Mouse (Mus musculus) MEL (cell line): Measurements from ENCODE around the gene Fbxw7. TPM values are rescaled to one million over a fixed set of nuclear protein-coding genes. Genes with fewer than 3 reads are reported as not detected.

Source experiments
- DNase-seq: peaks from one replicate; pipeline ENCODE4 v3.0.0; 2011; ENCODE audit warnings: low read depth, low spot score
- H3K27ac ChIP-seq: 2 replicates; pipeline ENCODE4 v1.5.1; 2012; ENCODE audit warnings: low read depth, mild to moderate bottlenecking, control low read depth, low read length, moderate library complexity; ENCODE audit not compliant: control insufficient read depth
- H3K27me3 ChIP-seq, 2 experiments: fragments of 150-350 bp in 1 of 2; sonication (generic) in 1 of 2; 2 replicates each; pipeline ENCODE4 v1.6.1; 2012; ENCODE audit warnings: low read length in 2 of 2, mild to moderate bottlenecking in 2 of 2, improper control_type of control experiment in 1 of 2, moderate library complexity in 1 of 2; ENCODE audit not compliant: insufficient read depth in 2 of 2, control insufficient read depth in 1 of 2
- H3K36me3 ChIP-seq, 2 experiments: 2 replicates each; pipeline ENCODE4 v1.6.1; 2012 to 2014; ENCODE audit warnings: low read length in 2 of 2, improper control_type of control experiment in 1 of 2, inconsistent platforms in 1 of 2, mild to moderate bottlenecking in 1 of 2; ENCODE audit not compliant: insufficient read depth in 2 of 2, control insufficient read depth in 1 of 2
- H3K4me1 ChIP-seq, 2 experiments: fragments of 150-350 bp in 1 of 2; sonication (generic) in 1 of 2; 2 replicates each; pipeline ENCODE4 v1.6.1; 2012; ENCODE audit warnings: low read length in 2 of 2, improper control_type of control experiment in 1 of 2, mild to moderate bottlenecking in 1 of 2; ENCODE audit not compliant: insufficient read depth in 2 of 2, control insufficient read depth in 1 of 2
- H3K4me3 ChIP-seq, 2 experiments: fragments of 150-350 bp in 1 of 2; sonication (generic) in 1 of 2; 2 replicates each; pipeline ENCODE4 v1.5.1; 2012; ENCODE audit warnings: low read depth in 2 of 2, low read length in 2 of 2, mild to moderate bottlenecking in 2 of 2, moderate library complexity in 2 of 2, control low read depth in 1 of 2, improper control_type of control experiment in 1 of 2; ENCODE audit not compliant: control insufficient read depth in 1 of 2, insufficient read depth in 1 of 2
- H3K79me2 ChIP-seq: 2 replicates; pipeline ENCODE4 v1.6.1; 2012; ENCODE audit warnings: mild to moderate bottlenecking, low read length, moderate library complexity; ENCODE audit not compliant: control insufficient read depth, poor library complexity, insufficient read depth
- H3K9ac ChIP-seq: 2 replicates; pipeline ENCODE4 v1.6.1; 2012; ENCODE audit warnings: low read depth, mild to moderate bottlenecking, control low read depth, low read length, moderate library complexity; ENCODE audit not compliant: control insufficient read depth, poor library complexity, severe bottlenecking
- H3K9me3 ChIP-seq: fragments of 150-350 bp; sonication (generic); replicated peaks from 2 replicates; pipeline ENCODE4 v1.6.1; 2012; ENCODE audit warnings: mild to moderate bottlenecking, low read length, improper control_type of control experiment, moderate library complexity; ENCODE audit not compliant: insufficient read depth
- BHLHE40 ChIP-seq: IDR thresholded peaks from 2 replicates; pipeline ENCODE4 v1.6.1; 2012; ENCODE audit warnings: low read depth, mild to moderate bottlenecking, inconsistent platforms, low read length, improper control_type of control experiment, borderline replicate concordance
- CHD2 ChIP-seq: IDR thresholded peaks from 2 replicates; pipeline ENCODE4 v1.6.1; 2011; ENCODE audit warnings: low read length, improper control_type of control experiment
- ELF1 ChIP-seq: IDR thresholded peaks from 2 replicates; pipeline ENCODE4 v1.6.1; 2014; ENCODE audit warnings: low read depth, mild to moderate bottlenecking, inconsistent platforms, low read length, improper control_type of control experiment, moderate library complexity
- ETS1 ChIP-seq: IDR thresholded peaks from 2 replicates; pipeline ENCODE4 v1.6.1; 2012; ENCODE audit warnings: low read depth, mild to moderate bottlenecking, inconsistent platforms, low read length, improper control_type of control experiment, moderate library complexity
- GABPA ChIP-seq: IDR thresholded peaks from 2 replicates; pipeline ENCODE4 v1.6.1; 2012; ENCODE audit warnings: low read depth, mild to moderate bottlenecking, inconsistent platforms, low read length, improper control_type of control experiment, moderate library complexity
- MAFK ChIP-seq: IDR thresholded peaks from 2 replicates; pipeline ENCODE4 v1.6.1; 2011; ENCODE audit warnings: low read depth, mild to moderate bottlenecking, low read length, improper control_type of control experiment, borderline replicate concordance
- MEF2A ChIP-seq: IDR thresholded peaks from 2 replicates; pipeline ENCODE4 v1.6.1; 2014; ENCODE audit warnings: low read depth, mild to moderate bottlenecking, inconsistent platforms, low read length, improper control_type of control experiment; ENCODE audit not compliant: poor library complexity, insufficient replicate concordance, severe bottlenecking; ENCODE audit errors: extremely low read depth
- POLR2A ChIP-seq, 2 experiments: IDR thresholded peaks; 2 replicates each; pipeline ENCODE4 v1.6.1; 2011 to 2012; ENCODE audit warnings: low read length in 2 of 2, mild to moderate bottlenecking in 2 of 2, control low read depth in 1 of 2, improper control_type of control experiment in 1 of 2, low read depth in 1 of 2, moderate library complexity in 1 of 2; ENCODE audit not compliant: control insufficient read depth in 1 of 2, insufficient read depth in 1 of 2, poor library complexity in 1 of 2
- POLR2AphosphoS2 ChIP-seq: IDR thresholded peaks from 2 replicates; pipeline ENCODE4 v1.6.1; 2011; ENCODE audit warnings: low read length, improper control_type of control experiment
- RAD21 ChIP-seq: IDR thresholded peaks from 2 replicates; pipeline ENCODE4 v1.6.1; 2011; ENCODE audit warnings: mild to moderate bottlenecking, low read depth, low read length, improper control_type of control experiment
- RCOR1 ChIP-seq: IDR thresholded peaks from 2 replicates; pipeline ENCODE4 v1.6.1; 2012; ENCODE audit warnings: low read depth, mild to moderate bottlenecking, inconsistent platforms, low read length, improper control_type of control experiment
- SIN3A ChIP-seq: IDR thresholded peaks from 2 replicates; pipeline ENCODE4 v1.6.1; 2012; ENCODE audit warnings: low read length, improper control_type of control experiment, inconsistent platforms
- SMC3 ChIP-seq: IDR thresholded peaks from 2 replicates; pipeline ENCODE4 v1.6.1; 2011; ENCODE audit warnings: low read depth, low read length, improper control_type of control experiment
- TAL1 ChIP-seq: IDR thresholded peaks from 2 replicates; pipeline ENCODE4 v1.6.1; 2012; ENCODE audit warnings: mild to moderate bottlenecking, inconsistent platforms, low read length, moderate library complexity, mixed read lengths
- USF1 ChIP-seq: IDR thresholded peaks from 2 replicates; pipeline ENCODE4 v1.6.1; 2014; ENCODE audit warnings: low read depth, mild to moderate bottlenecking, inconsistent platforms, low read length, improper control_type of control experiment, moderate library complexity
- USF2 ChIP-seq, 2 experiments: IDR thresholded peaks; 2 replicates each; pipeline ENCODE4 v1.6.1; 2011 to 2012; ENCODE audit warnings: improper control_type of control experiment in 2 of 2, low read length in 2 of 2, borderline replicate concordance in 1 of 2, inconsistent platforms in 1 of 2, low read depth in 1 of 2, mild to moderate bottlenecking in 1 of 2; ENCODE audit not compliant: insufficient read depth in 1 of 2
- ZC3H11A ChIP-seq: IDR thresholded peaks from 2 replicates; pipeline ENCODE4 v1.6.1; 2012; ENCODE audit warnings: low read depth, mild to moderate bottlenecking, inconsistent platforms, low read length, improper control_type of control experiment
- ZKSCAN1 ChIP-seq: IDR thresholded peaks from 2 replicates; pipeline ENCODE4 v1.6.1; 2012; ENCODE audit warnings: low read depth, mild to moderate bottlenecking, inconsistent platforms, low read length, improper control_type of control experiment, moderate library complexity
- ZNF384 ChIP-seq: IDR thresholded peaks from 2 replicates; pipeline ENCODE4 v1.6.1; 2012; ENCODE audit warnings: low read depth, mild to moderate bottlenecking, inconsistent platforms, low read length, improper control_type of control experiment
- polyA plus RNA-seq, 2 experiments: library from polyadenylated mRNA; stranded (reverse) in 1 of 2; unstranded in 1 of 2; fragments of >175 nt in 1 of 2; fragments of >200 nt in 1 of 2; gene quantifications; 2 replicates each; pipeline versions ENCODE4 v1.2.1 to v1.2.4; 2012; ENCODE audit warnings: low replicate concordance in 2 of 2, low read depth in 1 of 2; ENCODE audit not compliant: insufficient read length in 2 of 2, insufficient read depth in 1 of 2, missing spikeins in 1 of 2
- total RNA-seq: library from RNA; depleted of rRNA; stranded (reverse); fragments of 300-350 nt; gene quantifications from 2 replicates; pipeline ENCODE4 v1.2.3, GENCODE M21; 2012

Fbxw7 gene
- total and polyA plus RNA-seq, 3 experiments, result 11.8 to 14.5 TPM; not detected in 1

GRCm38 (mm10) chr3:84851801-84852200, 36.7 kb downstream of the Fbxw7 start:
- H3K4me1 ChIP-seq, result peaks cover 28 to 33% of the 10 kb centered on the region in 2 experiments
- no peak overlapping the region for H3K9ac ChIP-seq
- no peak overlapping the region for H3K4me3 ChIP-seq
- no peaks in the 10 kb centered on the region for H3K27me3 ChIP-seq
- no peak for DNase-seq
- TF ChIP-seq SMC3, result no peak
- no peak for TF ChIP-seq CHD2
- no peak for TF ChIP-seq GABPA
- TF ChIP-seq ZC3H11A, result no peak
- no peak for TF ChIP-seq USF2 (IDR thresholded peaks at IDR 0.05; ENCODE audit: borderline replicate concordance in 1 of 2, insufficient read depth in 1 of 2, low read depth in 1 of 2, low read length in 2 of 2)
- TF ChIP-seq TAL1, result no peak
- TF ChIP-seq BHLHE40, result no peak
- no peak for TF ChIP-seq POLR2AphosphoS2
- TF ChIP-seq ELF1, result no peak
- TF ChIP-seq ZNF384, result no peak
- TF ChIP-seq MAFK, result no peak
- no peak for TF ChIP-seq RCOR1
- no peak for TF ChIP-seq USF1
- no peak for TF ChIP-seq MEF2A
- no peak for TF ChIP-seq RAD21
- TF ChIP-seq POLR2A (IDR thresholded peaks at IDR 0.05; ENCODE audit: control insufficient read depth in 1 of 2, insufficient read depth in 1 of 2, low read depth in 1 of 2, low read length in 2 of 2, poor library complexity in 1 of 2), result no peak
- TF ChIP-seq, all 39 proteins: peak for 0
- no peak overlapping the region for H3K27ac ChIP-seq
- H3K9me3 ChIP-seq, result no peaks in the 10 kb centered on the region
- peaks cover 0 to 47% of the 10 kb centered on the region in 2 experiments; a peak in 2 of 4 replicates for H3K36me3 ChIP-seq
- peaks cover 11% of the 10 kb centered on the region; the same call in 1 of the 2 replicates for H3K79me2 ChIP-seq

GRCm38 (mm10) chr3:84852877-84853276, 37.8 kb downstream of the Fbxw7 start:
- Histone ChIP-seq H3K79me2 (peaks cover 15% of the 10 kb centered on the region), H3K4me1 (peaks cover 29 to 32% of the 10 kb centered on the region in 2 experiments), H3K4me3 (no peak overlapping the region), H3K27me3 (no peaks in the 10 kb centered on the region), H3K9me3 (no peaks in the 10 kb centered on the region), H3K9ac (no peak overlapping the region), H3K27ac (peak overlapping the region; percentile 21; the same call in 1 of the 2 replicates), H3K36me3 (peaks cover 0 to 47% of the 10 kb centered on the region in 2 experiments; a peak in 2 of 4 replicates)
- DNase-seq, result peak; percentile 36
- TF ChIP-seq TAL1, result no peak
- TF ChIP-seq ETS1, result peak; percentile 70; the same call in 1 of the 2 replicates
- peak; percentile 57 for TF ChIP-seq SIN3A
- TF ChIP-seq ZKSCAN1, result peak; percentile 81
